Mouse (Mus musculus): ENCODE measurements around the gene Cnfn.
A peak's percentile ranks its signal among the peaks of the same experiment; 100 is the strongest.
"Not testable (repeated sequence)": the region's sequence is repeated elsewhere in the genome, so short reads cannot be mapped to it uniquely, and the experiment has no call there.

Gene Cnfn

GRCm38 (mm10) chr7:25365937-25366625 lies 3.4 kb downstream of the Cnfn start:
- no peak for DNase-seq (ENCODE audit: low spot score in 2 of 2)

- DNase-seq (ENCODE audit: low spot score in 2 of 2), result no peak
These were observed 5.9 kb downstream of the Cnfn start for GRCm38 (mm10) chr7:25363632-25364031.

GRCm38 (mm10) chr7:25363151-25363550 lies 6.4 kb downstream of the Cnfn start:
- DNase-seq (ENCODE audit: low spot score in 2 of 2), result no peak

- no peak for DNase-seq (ENCODE audit: low spot score in 2 of 2)
These were observed 10.8 kb downstream of the Cnfn start for GRCm38 (mm10) chr7:25358721-25359206.

- DNase-seq (ENCODE audit: low spot score in 2 of 2), result no peak
These were observed 20.7 kb downstream of the Cnfn start for GRCm38 (mm10) chr7:25348861-25349260.

GRCm38 (mm10) chr7:25341000-25341784 lies 28.3 kb downstream of the Cnfn start:
- peak in 1 of 2 experiments; percentile 85 for DNase-seq (ENCODE audit: low spot score in 2 of 2)

- DNase-seq (ENCODE audit: low spot score in 2 of 2), result no peak
These were observed 30.2 kb downstream of the Cnfn start for GRCm38 (mm10) chr7:25339329-25339728.

- DNase-seq (ENCODE audit: low spot score in 2 of 2), result no peak
These were observed 35.1 kb downstream of the Cnfn start for GRCm38 (mm10) chr7:25334472-25334871.

GRCm38 (mm10) chr7:25333596-25334307 lies 35.8 kb downstream of the Cnfn start:
- peak; percentile 65 to 78 for DNase-seq (ENCODE audit: low spot score in 2 of 2)

GRCm38 (mm10) chr7:25326233-25326632 lies 43.3 kb downstream of the Cnfn start:
- DNase-seq (ENCODE audit: low spot score in 2 of 2), result no peak

GRCm38 (mm10) chr7:25325431-25325830 lies 44.1 kb downstream of the Cnfn start:
- DNase-seq (ENCODE audit: low spot score in 2 of 2), result not testable (repeated sequence)

- DNase-seq (ENCODE audit: low spot score in 2 of 2), result no peak
These were observed 46.3 kb downstream of the Cnfn start for GRCm38 (mm10) chr7:25323219-25323618.

GRCm38 (mm10) chr7:25322058-25322484 lies 47.5 kb downstream of the Cnfn start:
- DNase-seq (ENCODE audit: low spot score in 2 of 2), result no peak
